ENCODE assay signal across 15 mouse cellular contexts in genomic region chr8:8521532-8521931, GRCm38 (mm10).
DNase-seq lines count a peak whose midpoint lies in the region; ATAC-seq and TF ChIP-seq lines count a peak whose summit lies in the region.
"Had no signal": no experiment of that assay in that cellular context is flagged by ENCODE, and none has a peak within 500 bp of the region (broad histone marks: within the 10 kb centered on the region; RNA-seq: fewer than 3 reads in every experiment).

No protein-coding gene starts in this region.

- H3K9me3 ChIP-seq in midbrain, embryonic 10.5 days (replicated peaks): no peaks in the 10 kb centered on the region; the same call in 1 of the 2 replicates
- H3K9me3 ChIP-seq in midbrain, postnatal 0 days (ENCODE audit: low read length): no peaks in the 10 kb centered on the region
- H3K9me3 ChIP-seq in embryonic facial prominence, embryonic 10.5 days: no peaks in the 10 kb centered on the region
- H3K9me3 ChIP-seq in neural tube, embryonic 11.5 days (ENCODE audit: control insufficient read depth, low read length): no peaks in the 10 kb centered on the region
- H3K9me3 ChIP-seq: limb, embryonic 12.5 days had no signal

- H3K9ac ChIP-seq in midbrain, postnatal 0 days (replicated peaks; ENCODE audit: low read length, poor library complexity, severe bottlenecking): no peak overlapping the region
- H3K9ac ChIP-seq in neural tube, embryonic 11.5 days (ENCODE audit: low read length): no peak overlapping the region
- H3K9ac ChIP-seq: limb, embryonic 12.5 days; neural tube, embryonic 12.5 days had no signal

- TF ChIP-seq CTCF in midbrain, postnatal 0 days (IDR thresholded peaks at IDR 0.05): no peak

- no peak overlapping the region; the same call in 1 of the 2 replicates for H3K27ac ChIP-seq in midbrain, embryonic 10.5 days (replicated peaks)
- no peak overlapping the region for H3K27ac ChIP-seq in midbrain, postnatal 0 days (ENCODE audit: low read depth, low read length)
- 0 out of 2 replicates have a peak overlapping the region, but pooled peaks have one; percentile 54 for H3K27ac ChIP-seq in embryonic facial prominence, embryonic 10.5 days (replicated peaks)
- no peak overlapping the region for H3K27ac ChIP-seq in neural tube, embryonic 11.5 days (ENCODE audit: low read depth, low read length)
- H3K27ac ChIP-seq: limb, embryonic 12.5 days; neural tube, embryonic 12.5 days had no signal

- intact Hi-C loops in heart, postnatal 10 days (cut with DNase I): no loop called here

- no peak for ATAC-seq in midbrain, postnatal 0 days (ENCODE audit: low FRiP score)
- ATAC-seq in neural tube, embryonic 11.5 days (ENCODE audit: insufficient read depth, low FRiP score, low TSS enrichment): no peak
- ATAC-seq in megakaryocyte, adult 5-6 weeks (ENCODE audit: poor library complexity, severe bottlenecking): no peak
- ATAC-seq in monocyte, adult 5-6 weeks (replicated peaks; ENCODE audit: insufficient number of reproducible peaks, low FRiP score, low TSS enrichment, poor library complexity, severe bottlenecking): no peak

- 0 out of 2 replicates have a peak, but pooled peaks cover 3% of the 10 kb centered on the region for H3K27me3 ChIP-seq in midbrain, embryonic 10.5 days (ENCODE audit: low read depth, poor library complexity, severe bottlenecking)
- no peaks in the 10 kb centered on the region for H3K27me3 ChIP-seq in midbrain, postnatal 0 days (ENCODE audit: insufficient read depth, low read length)
- H3K27me3 ChIP-seq in embryonic facial prominence, embryonic 10.5 days (replicated peaks; ENCODE audit: low read depth, poor library complexity, severe bottlenecking): no peaks in the 10 kb centered on the region
- no peaks in the 10 kb centered on the region for H3K27me3 ChIP-seq in neural tube, embryonic 11.5 days (ENCODE audit: control insufficient read depth, insufficient read depth, low read length)
- H3K27me3 ChIP-seq: limb, embryonic 12.5 days; neural tube, embryonic 12.5 days had no signal

- WGBS in midbrain, embryonic 10.5 days: 67% methylated on average over 1 of the region's 1 CpGs
- 77% methylated on average over 1 of the region's 1 CpGs for WGBS in midbrain, postnatal 0 days
- 64% methylated on average over 1 of the region's 1 CpGs for WGBS in embryonic facial prominence, embryonic 10.5 days
- 70% methylated on average over 1 of the region's 1 CpGs for WGBS in neural tube, embryonic 11.5 days

- H3K36me3 ChIP-seq in midbrain, embryonic 10.5 days: no peaks in the 10 kb centered on the region
- no peaks in the 10 kb centered on the region for H3K36me3 ChIP-seq in midbrain, postnatal 0 days (ENCODE audit: insufficient read depth, low read length)
- no peaks in the 10 kb centered on the region for H3K36me3 ChIP-seq in embryonic facial prominence, embryonic 10.5 days (replicated peaks)
- no peaks in the 10 kb centered on the region for H3K36me3 ChIP-seq in neural tube, embryonic 11.5 days (ENCODE audit: control insufficient read depth, insufficient read depth, low read length)
- H3K36me3 ChIP-seq: limb, embryonic 12.5 days; neural tube, embryonic 12.5 days had no signal

- H3K4me2 ChIP-seq in midbrain, postnatal 0 days (ENCODE audit: low read depth, low read length, poor library complexity, severe bottlenecking): no peak overlapping the region
- H3K4me2 ChIP-seq in neural tube, embryonic 11.5 days (ENCODE audit: low read depth): no peak overlapping the region
- H3K4me2 ChIP-seq: limb, embryonic 12.5 days; neural tube, embryonic 12.5 days had no signal

- no peak overlapping the region for H3K4me3 ChIP-seq in midbrain, embryonic 10.5 days
- no peak overlapping the region for H3K4me3 ChIP-seq in midbrain, postnatal 0 days (ENCODE audit: low read depth, low read length)
- H3K4me3 ChIP-seq in embryonic facial prominence, embryonic 10.5 days: no peak overlapping the region
- no peak overlapping the region for H3K4me3 ChIP-seq in neural tube, embryonic 11.5 days (ENCODE audit: low read depth, low read length)
- H3K4me3 ChIP-seq: limb, embryonic 12.5 days; neural tube, embryonic 12.5 days had no signal

- DNase-seq in heart, adult 11 months: peak; percentile 71
- no peak for DNase-seq in heart, postnatal 10 days
- peak; percentile 34 for DNase-seq in midbrain, embryonic 10.5 days (ENCODE audit: low spot score)
- no peak for DNase-seq in midbrain, postnatal 0 days (ENCODE audit: low spot score)
- DNase-seq in embryonic facial prominence, embryonic 10.5 days (ENCODE audit: low spot score): peak; percentile 58
- DNase-seq in neural tube, embryonic 11.5 days (ENCODE audit: low spot score): peak; percentile 36
- DNase-seq: cerebellum, adult 11 months; heart, postnatal 4 days; kidney, postnatal 10 days; right cerebral cortex, adult 18-20 months; thymus, adult 18-20 months had no signal

- H3K4me1 ChIP-seq in midbrain, embryonic 10.5 days: peaks cover 13% of the 10 kb centered on the region
- H3K4me1 ChIP-seq in midbrain, postnatal 0 days (ENCODE audit: insufficient read depth, low read length): no peaks in the 10 kb centered on the region
- peaks cover 17% of the 10 kb centered on the region for H3K4me1 ChIP-seq in embryonic facial prominence, embryonic 10.5 days
- H3K4me1 ChIP-seq in neural tube, embryonic 11.5 days (ENCODE audit: control insufficient read depth, insufficient read depth, low read length): no peaks in the 10 kb centered on the region

Comparison
In these comparisons a context has a peak if more than half of its experiments do, and no peak if none do; other contexts are left out.
1. DNase-seq: peak in heart, adult 11 months (single experiment), midbrain, embryonic 10.5 days (single experiment), embryonic facial prominence, embryonic 10.5 days (single experiment) and neural tube, embryonic 11.5 days (single experiment); none in heart, postnatal 10 days (0 of 2) and midbrain, postnatal 0 days (single experiment).